Mouse (Mus musculus) heart, adult 2 months (tissue): ENCODE data around the gene Ehmt1. TPM values are rescaled to one million over a fixed set of nuclear protein-coding genes. Genes with fewer than 3 reads are reported as not detected.

Source experiments
- DNase-seq, 2 experiments: peaks; one replicate each; pipeline ENCODE4 v3.0.0; 2021
- H3K27ac ChIP-seq: fragments of 200-600 bp; 2 replicates; pipeline ENCODE4 v1.8.1; 2022
- H3K27me3 ChIP-seq: fragments of 200-500 bp; 2 replicates; pipeline ENCODE4 v1.6.1; 2012; ENCODE audit warnings: mild to moderate bottlenecking, low read length, inconsistent platforms, mixed read lengths; ENCODE audit not compliant: control insufficient read depth, insufficient read depth
- H3K36me3 ChIP-seq: fragments of 200-500 bp; 2 replicates; pipeline ENCODE4 v1.6.1; 2012; ENCODE audit warnings: low read length, inconsistent platforms; ENCODE audit not compliant: control insufficient read depth, insufficient read depth
- H3K4me1 ChIP-seq: fragments of 200-500 bp; 2 replicates; pipeline ENCODE4 v1.6.1; 2011; ENCODE audit warnings: low read length; ENCODE audit not compliant: control insufficient read depth, insufficient read depth
- H3K4me3 ChIP-seq: fragments of 200-600 bp; 2 replicates; pipeline ENCODE4 v1.8.1; 2022
- H3K79me2 ChIP-seq: fragments of 200-500 bp; replicated peaks from 2 replicates; pipeline ENCODE4 v1.6.1; 2012; ENCODE audit warnings: mild to moderate bottlenecking, inconsistent platforms, low read length, moderate library complexity, mixed read lengths; ENCODE audit not compliant: control insufficient read depth, insufficient read depth
- H3K9ac ChIP-seq: fragments of 200-500 bp; 2 replicates; pipeline ENCODE4 v1.6.1; 2012; ENCODE audit warnings: low read depth, mild to moderate bottlenecking, control low read depth, inconsistent platforms, low read length, mixed read lengths
- CTCF ChIP-seq: fragments of 200-600 bp; IDR thresholded peaks from 2 replicates; pipeline ENCODE4 v1.8.1; 2022; ENCODE audit warnings: antibody characterized with exemption, mild to moderate bottlenecking, moderate library complexity
- EP300 ChIP-seq: fragments of 200-500 bp; IDR thresholded peaks from 2 replicates; pipeline ENCODE4 v1.6.1; 2011; ENCODE audit warnings: low read depth, low read length, control low read depth; ENCODE audit not compliant: insufficient read depth
- POLR2A ChIP-seq: fragments of 200-500 bp; IDR thresholded peaks from 2 replicates; pipeline ENCODE4 v1.6.1; 2011; ENCODE audit warnings: mild to moderate bottlenecking, low read depth, low read length, control low read depth; ENCODE audit not compliant: insufficient read depth
- whole genome bisulfite sequencing: fragments of 180-500 bp; shearing (Covaris S2); methylation state at CpG from one replicate; pipeline ENCODE4 v1.1.7; 2018; 5-methylcytosine and 5-hydroxymethylcytosine counted together
- intact Hi-C: fragments of 180-260 bp; cut with DNase I; formaldehyde crosslinking; loops from one replicate; pipeline ENCODE4 v1.15.1; 2025
- polyA plus RNA-seq: library from polyadenylated mRNA; depleted of rRNA; stranded (reverse); fragments of >200 nt; gene quantifications from 2 replicates; pipeline ENCODE4 v1.2.3, GENCODE M21; 2012
- total RNA-seq, 2 experiments: library from RNA; stranded (reverse); gene quantifications; 2 replicates each; pipeline ENCODE4 v1.2.3; 2021

Gene Ehmt1
- total and polyA plus RNA-seq, 3 experiments = 27.0 to 33.2 (median 29.8) TPM

GRCm38 (mm10) chr2:24807036-24807435 lies 112.4 kb downstream of the Ehmt1 start:
- H3K4me1 ChIP-seq = peaks cover 4% of the 10 kb centered on the region; the same call in 1 of the 2 replicates
- no peaks in the 10 kb centered on the region for H3K27me3 ChIP-seq
- H3K27ac ChIP-seq = peak overlapping the region; percentile 55; the same call in 1 of the 2 replicates
- no peak for TF ChIP-seq POLR2A
- no peak for TF ChIP-seq CTCF
- no peak for TF ChIP-seq EP300
- H3K9ac ChIP-seq = no peak overlapping the region
- 80% methylated on average over 3 of the region's 3 CpGs for whole genome bisulfite sequencing
- no peaks in the 10 kb centered on the region for H3K79me2 ChIP-seq
- intact Hi-C loops = no loop called here
- no peak for DNase-seq
- H3K36me3 ChIP-seq = peaks cover 7% of the 10 kb centered on the region
- H3K4me3 ChIP-seq = no peak overlapping the region

- TF ChIP-seq POLR2A = no peak
- TF ChIP-seq CTCF = no peak
- no peak; the same call in 1 of the 2 replicates for TF ChIP-seq EP300
- Histone ChIP-seq H3K9ac (no peak overlapping the region), H3K4me1 (peaks cover 4% of the 10 kb centered on the region; the same call in 1 of the 2 replicates), H3K27ac (no peak overlapping the region; the same call in 1 of the 2 replicates), H3K4me3 (no peak overlapping the region), H3K36me3 (peaks cover 7% of the 10 kb centered on the region), H3K79me2 (no peaks in the 10 kb centered on the region), H3K27me3 (no peaks in the 10 kb centered on the region)
- intact Hi-C loops = no loop called here
- DNase-seq = peak; percentile 26 to 73
- WGBS = 63% methylated on average over 6 of the region's 6 CpGs
Measured at GRCm38 (mm10) chr2:24806143-24806542, 113.3 kb downstream of the Ehmt1 start.

GRCm38 (mm10) chr2:24805621-24806020 lies 113.8 kb downstream of the Ehmt1 start:
- peaks cover 4% of the 10 kb centered on the region; the same call in 1 of the 2 replicates for H3K4me1 ChIP-seq
- 88% methylated on average over 4 of the region's 4 CpGs for WGBS
- DNase-seq = no peak
- no peaks in the 10 kb centered on the region for H3K79me2 ChIP-seq
- peaks cover 8% of the 10 kb centered on the region for H3K36me3 ChIP-seq
- TF ChIP-seq POLR2A (no peak), EP300 (no peak), CTCF (no peak)
- H3K27ac ChIP-seq = peak overlapping the region; percentile 6; the same call in 1 of the 2 replicates
- H3K27me3 ChIP-seq = no peaks in the 10 kb centered on the region
- H3K9ac ChIP-seq = no peak overlapping the region
- H3K4me3 ChIP-seq = no peak overlapping the region
- intact Hi-C loops = no loop called here

GRCm38 (mm10) chr2:24796833-24797457 lies 122.5 kb downstream of the Ehmt1 start:
- H3K36me3 ChIP-seq = peaks cover 2% of the 10 kb centered on the region

GRCm38 (mm10) chr2:24787250-24787649 lies 132.2 kb downstream of the Ehmt1 start:
- Histone ChIP-seq H3K27me3 (no peaks in the 10 kb centered on the region), H3K79me2 (no peaks in the 10 kb centered on the region), H3K4me3 (no peak overlapping the region), H3K27ac (no peak overlapping the region), H3K36me3 (no peaks in the 10 kb centered on the region), H3K9ac (no peak overlapping the region), H3K4me1 (no peaks in the 10 kb centered on the region)
- TF ChIP-seq EP300 = no peak
- no peak for TF ChIP-seq CTCF
- no peak for TF ChIP-seq POLR2A
- WGBS = 68% methylated on average over 4 of the region's 4 CpGs
- intact Hi-C loops = no loop called here
- no peak for DNase-seq

More at GRCm38 (mm10) chr2:24796833-24797457, 122.5 kb downstream of the Ehmt1 start:
- TF ChIP-seq POLR2A (no peak), EP300 (no peak), CTCF (no peak)
- H3K27ac ChIP-seq = no peak overlapping the region
- H3K9ac ChIP-seq = no peak overlapping the region
- H3K4me1 ChIP-seq = peaks cover 2% of the 10 kb centered on the region; the same call in 1 of the 2 replicates
- intact Hi-C loops = no loop called here
- DNase-seq = no peak
- WGBS = 82% methylated on average over 5 of the region's 5 CpGs
- no peaks in the 10 kb centered on the region for H3K79me2 ChIP-seq
- no peaks in the 10 kb centered on the region for H3K27me3 ChIP-seq
- no peak overlapping the region for H3K4me3 ChIP-seq

- no peak overlapping the region for H3K27ac ChIP-seq
- intact Hi-C loops = no loop called here
- no peaks in the 10 kb centered on the region for H3K36me3 ChIP-seq
- no peak for DNase-seq
- no peak for TF ChIP-seq EP300
- TF ChIP-seq CTCF = peak; percentile 27; the same call in 1 of the 2 replicates
- TF ChIP-seq POLR2A = no peak
- H3K27me3 ChIP-seq = no peaks in the 10 kb centered on the region
- no peaks in the 10 kb centered on the region for H3K4me1 ChIP-seq
- H3K9ac ChIP-seq = no peak overlapping the region
- WGBS = 42% methylated on average over 4 of the region's 4 CpGs
- no peak overlapping the region for H3K4me3 ChIP-seq
- no peaks in the 10 kb centered on the region for H3K79me2 ChIP-seq
Measured at GRCm38 (mm10) chr2:24781253-24781652, 138.2 kb downstream of the Ehmt1 start.
